Mouse (Mus musculus): ENCODE measurements around the gene Supt3.

The Supt3 gene

DNA sequence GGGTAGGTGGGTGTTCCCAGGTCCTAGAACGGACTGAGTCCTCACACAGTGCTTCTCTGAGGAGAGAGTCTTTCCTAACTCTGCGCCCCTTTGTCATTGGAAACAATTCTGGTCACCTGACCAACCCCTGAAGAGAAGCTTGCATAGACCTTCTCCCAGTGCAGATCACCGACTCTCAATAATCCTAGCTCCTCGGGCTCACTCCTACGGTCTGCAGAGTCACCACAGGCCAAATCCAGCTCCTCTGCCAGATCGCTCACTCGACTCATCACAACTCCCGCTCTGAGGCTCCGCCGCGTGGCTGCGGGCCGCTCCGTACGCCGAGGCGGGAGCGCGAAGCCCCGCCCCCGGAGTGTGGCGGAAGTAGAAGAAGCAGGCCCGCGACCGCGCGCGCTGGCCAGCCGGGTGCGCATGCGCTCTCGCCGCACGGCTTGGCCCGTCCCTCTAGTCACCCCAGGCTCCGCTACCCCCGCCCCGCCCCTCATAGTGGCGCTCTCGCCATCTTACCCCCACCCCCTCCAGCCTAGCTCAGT lies at the start of gene Supt3:
Supt3 (plus strand) TSS at position 415 of the 533 bp plus-strand sequence.
- in situ Hi-C loops (cut with MboI, MseI): loop anchor here (5.0 kb wide), 1 partner anchor 40 kb away; no protein-coding TSS in a partner anchor

DNA sequence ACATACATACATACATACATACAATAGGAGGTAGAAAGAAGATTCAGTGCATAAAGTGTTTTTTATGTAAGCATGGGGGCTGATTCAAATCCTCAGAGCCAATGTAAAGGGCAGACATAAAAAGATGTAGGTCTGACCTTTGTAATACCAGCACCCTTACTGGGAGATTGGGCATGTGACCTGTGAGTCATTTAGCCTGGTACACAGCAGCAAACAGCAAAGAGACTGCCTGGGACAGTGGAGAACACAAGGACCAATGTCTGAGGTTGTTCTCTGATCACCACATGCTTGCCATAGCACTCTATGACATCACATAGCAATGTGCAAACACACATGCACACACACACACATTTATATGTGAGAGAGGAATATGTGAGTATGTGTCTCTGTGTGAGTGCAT lies 49.3 kb upstream of the Supt3 start:
- in situ Hi-C loops (cut with MboI, MseI): no loop called here

DNA sequence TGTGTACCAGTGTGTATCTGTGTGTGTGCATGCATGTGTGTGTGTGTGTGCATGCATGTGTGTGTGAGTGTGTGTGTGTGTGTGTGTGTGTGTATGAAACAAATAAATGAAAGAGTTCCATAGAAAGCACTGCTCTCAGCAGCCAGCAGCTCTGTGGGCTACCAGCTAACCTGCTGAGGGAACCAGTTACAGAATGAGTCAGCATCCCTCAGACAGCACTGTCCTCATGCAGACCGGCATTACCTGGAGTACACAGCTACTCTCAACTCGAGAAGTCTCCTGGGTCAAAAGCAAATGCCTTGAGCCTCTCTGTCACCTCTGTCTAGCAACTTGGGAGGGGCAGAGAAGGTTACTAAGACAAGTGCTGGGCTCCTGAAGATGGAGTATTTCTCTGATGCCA lies 48.5 kb upstream of the Supt3 start:
- in situ Hi-C loops (cut with MboI, MseI): no loop called here

DNA sequence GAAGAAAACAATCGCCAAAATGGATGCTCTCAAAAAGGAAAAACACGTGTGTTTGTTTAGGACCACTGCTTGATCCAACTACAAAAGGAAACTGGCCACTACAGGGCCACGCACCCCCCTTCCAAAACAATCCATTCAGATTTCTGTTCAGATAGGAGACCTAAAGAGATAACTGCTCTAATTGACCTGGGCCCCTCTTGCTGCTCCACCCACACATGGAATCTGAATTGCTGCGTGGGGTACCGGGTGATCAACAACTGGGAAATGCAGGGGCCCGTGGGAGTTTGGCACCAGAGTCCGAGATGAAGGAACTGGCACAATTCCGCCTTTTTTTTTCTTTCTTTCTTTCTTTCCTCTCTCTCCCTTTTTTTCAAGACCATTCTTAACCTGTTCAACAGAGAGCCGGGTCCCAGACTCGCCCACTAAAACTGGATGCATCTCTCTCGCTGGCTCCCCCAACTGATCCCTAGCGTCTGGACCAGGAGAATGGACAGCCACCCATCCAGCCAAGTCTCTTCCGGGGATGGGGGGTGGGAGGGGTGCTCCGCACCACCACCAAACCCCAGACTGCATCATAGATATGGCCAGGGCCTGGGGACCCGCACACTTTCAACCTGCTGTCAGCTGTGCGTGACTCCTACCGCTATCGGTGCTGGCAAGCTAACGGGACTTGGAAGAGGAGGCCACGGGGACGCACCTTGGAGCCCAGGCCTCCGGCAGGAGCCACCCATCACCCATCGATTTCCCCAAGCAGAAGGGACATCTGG lies 43.2 kb upstream of the Supt3 start:
- in situ Hi-C loops (cut with MboI, MseI): loop anchor here (10.0 kb wide), 1 partner anchor 269 kb away; no protein-coding TSS in a partner anchor

DNA sequence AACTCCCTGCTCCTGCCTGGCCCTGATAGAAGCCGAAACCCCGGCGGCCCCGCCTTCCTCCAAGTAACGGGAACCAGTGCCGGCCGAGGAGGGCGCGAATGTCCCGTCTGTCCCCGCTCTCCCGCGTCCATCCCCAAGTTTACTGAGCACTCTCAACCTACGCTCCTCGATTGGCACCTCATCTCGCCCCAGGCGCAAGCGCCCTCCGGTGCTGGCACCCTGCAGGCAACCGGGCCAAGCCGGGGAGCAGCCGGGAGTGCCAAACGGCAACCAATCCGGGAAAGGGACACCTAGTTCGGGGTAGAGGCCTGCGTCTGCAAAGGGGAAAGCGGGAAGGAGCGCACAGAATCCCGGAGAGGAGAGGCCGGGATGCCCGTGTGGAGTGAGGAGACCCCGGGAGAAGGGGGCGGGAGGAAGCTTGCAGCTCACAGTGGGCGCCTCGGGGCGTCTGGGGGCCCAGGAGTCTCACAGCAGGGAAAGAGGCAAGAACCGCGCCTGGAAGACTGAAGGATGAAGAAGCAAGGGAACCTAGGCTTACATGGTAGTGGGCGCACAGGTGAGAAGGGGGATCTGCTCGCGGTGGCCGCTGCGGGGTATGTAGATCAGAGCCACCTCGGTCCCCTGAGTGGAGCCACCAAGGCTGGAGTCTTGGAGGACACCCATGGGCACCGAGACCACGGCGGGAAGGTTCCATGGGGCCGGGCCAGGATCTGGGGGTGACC lies 42.3 kb upstream of the Supt3 start:
- in situ Hi-C loops (cut with MboI, MseI): loop anchor here (5.0 to 10.0 kb wide), 2 partner anchors 43 to 270 kb away; partner anchors contain the start of gene Supt3

DNA sequence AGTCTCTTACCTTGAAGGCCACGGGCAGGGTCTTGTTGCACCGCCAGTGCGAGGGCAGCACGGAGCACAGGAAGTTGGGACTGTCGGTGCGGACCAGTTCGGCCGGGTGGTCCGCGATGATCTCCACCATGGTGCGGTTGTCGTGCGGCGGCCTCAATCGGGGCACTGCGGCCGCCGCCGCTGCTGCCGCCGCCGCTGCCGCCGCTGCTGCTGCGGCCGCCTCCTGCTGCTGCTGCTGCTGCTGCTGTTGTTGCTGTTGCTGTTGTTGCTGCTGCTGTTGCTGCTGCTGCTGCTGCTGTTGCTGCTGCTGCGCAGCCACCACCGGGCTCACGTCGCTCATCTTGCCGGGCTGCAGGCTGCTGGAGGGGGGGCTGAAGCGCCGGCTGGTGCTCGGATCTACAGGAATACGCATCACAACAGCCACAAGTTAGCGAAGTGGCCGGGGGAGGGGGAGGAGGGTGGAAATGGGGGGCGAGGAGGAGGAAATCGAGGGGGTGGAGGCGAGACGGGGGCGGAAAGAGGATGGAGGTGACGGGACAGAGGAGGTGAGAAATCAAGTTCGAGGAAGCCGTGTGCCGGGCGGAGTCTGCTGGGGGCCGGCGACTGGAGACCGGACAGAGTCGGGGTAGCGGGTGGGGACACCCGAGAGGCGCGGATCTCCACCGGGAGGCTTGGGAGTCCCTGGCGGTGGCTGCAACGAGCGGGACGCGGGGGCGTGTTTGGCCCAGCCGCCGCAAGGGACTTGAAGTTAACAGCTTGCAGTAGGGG lies 41.5 kb upstream of the Supt3 start:
- in situ Hi-C loops (cut with MboI, MseI): loop anchor here (5.0 to 10.0 kb wide), 2 partner anchors 42 to 271 kb away; partner anchors contain the start of gene Supt3

DNA sequence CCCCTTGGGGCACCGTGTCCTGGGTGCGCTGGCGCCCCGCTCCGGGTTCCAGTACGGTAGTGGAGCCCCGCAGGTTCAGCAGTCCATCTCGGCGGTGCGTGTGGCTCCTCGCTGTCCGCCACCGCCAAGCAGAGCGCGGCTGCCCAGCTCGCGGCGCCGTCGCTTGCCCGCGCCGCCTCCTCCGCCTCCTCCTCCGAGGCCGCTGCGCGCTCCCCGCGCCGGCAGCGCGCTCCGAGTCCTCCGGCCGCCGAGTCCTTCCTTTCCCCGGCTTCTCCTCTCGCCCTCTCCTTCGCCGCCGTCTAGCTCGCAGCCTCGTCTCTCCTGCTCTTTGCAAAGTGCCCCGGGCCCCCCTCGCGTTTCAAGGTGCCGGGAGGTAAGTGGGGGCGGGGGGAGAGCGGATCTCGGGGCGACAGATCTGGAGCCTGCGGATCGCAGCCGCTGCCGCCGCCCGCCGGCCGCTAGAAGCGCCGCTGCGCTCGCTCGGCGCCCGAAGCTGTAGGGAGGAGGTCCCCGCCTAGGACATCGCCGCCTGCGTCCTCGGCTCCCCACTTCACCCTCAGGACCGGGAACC lies 40.9 kb upstream of the Supt3 start:
- in situ Hi-C loops (cut with MboI, MseI): loop anchor here (5.0 to 10.0 kb wide), 2 partner anchors 41 to 271 kb away; partner anchors contain the start of gene Supt3

DNA sequence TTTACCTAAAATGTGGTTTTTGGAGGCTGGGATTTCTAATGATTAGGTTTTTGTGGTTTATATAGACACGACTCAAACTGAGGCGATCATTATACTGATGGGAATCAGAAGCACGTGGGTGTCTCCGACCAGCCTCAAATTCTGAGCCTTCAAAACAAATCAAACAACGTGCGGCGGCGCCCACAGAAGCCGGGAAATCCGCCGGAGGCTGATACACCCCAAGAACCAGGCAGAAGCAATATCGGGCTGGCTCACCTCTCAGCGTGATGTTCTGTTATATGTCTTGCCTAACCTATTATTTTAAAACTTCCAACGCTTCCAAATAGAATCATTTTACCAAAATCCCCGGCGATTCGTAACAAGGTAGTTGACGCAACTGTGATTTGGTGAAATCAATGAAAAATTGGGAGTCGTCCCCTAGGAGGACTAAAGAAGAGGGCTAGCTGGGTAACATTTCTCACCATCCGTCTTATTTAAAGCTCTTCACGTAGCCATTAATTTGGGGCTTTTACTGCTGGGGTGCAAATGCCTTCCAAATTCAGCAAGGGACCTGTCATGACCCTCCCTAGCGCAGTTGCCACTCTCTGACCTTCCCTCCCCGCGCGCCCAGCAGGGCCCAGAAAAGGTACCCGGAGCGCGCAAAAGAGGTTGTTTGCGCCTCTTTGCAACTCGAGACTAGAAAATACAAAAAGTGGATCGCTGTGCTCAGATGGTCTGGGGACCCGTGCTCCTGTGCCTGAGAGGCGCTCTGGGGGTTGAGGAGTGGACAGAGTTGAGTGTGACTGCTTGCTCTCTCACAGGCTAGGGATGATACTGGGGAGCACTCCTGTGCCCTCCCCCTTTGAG lies 39.5 kb upstream of the Supt3 start:
- in situ Hi-C loops (cut with MboI, MseI): loop anchor here (5.0 to 10.0 kb wide), 2 partner anchors 40 to 273 kb away; partner anchors contain the start of gene Supt3

DNA sequence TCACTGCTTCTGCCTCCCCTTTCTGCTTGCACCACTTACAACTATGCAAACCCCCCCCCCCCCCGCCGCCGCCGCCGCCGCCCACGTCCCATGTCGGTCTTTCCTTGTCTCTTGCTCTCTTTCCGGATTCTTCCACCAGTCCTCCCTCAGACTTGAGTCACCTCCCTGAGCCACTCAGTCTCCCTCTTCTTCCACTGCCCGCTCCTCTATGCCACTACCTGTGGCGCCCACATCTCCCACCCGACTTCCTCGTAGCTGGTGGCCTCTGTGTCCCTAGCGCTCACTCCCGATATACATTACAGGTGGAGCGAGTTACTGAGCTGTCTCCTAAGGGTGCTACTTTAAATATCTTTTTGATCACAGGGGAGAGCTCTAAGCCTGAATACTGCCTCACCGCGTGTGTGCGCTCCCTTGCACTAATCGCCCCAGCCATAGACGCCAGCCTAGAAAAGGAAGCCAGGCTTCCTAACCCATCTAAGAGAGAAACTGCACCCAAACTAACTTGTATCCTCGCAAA lies 38.8 kb upstream of the Supt3 start:
- in situ Hi-C loops (cut with MboI, MseI): loop anchor here (5.0 to 10.0 kb wide), 2 partner anchors 39 to 273 kb away; partner anchors contain the start of gene Supt3

DNA sequence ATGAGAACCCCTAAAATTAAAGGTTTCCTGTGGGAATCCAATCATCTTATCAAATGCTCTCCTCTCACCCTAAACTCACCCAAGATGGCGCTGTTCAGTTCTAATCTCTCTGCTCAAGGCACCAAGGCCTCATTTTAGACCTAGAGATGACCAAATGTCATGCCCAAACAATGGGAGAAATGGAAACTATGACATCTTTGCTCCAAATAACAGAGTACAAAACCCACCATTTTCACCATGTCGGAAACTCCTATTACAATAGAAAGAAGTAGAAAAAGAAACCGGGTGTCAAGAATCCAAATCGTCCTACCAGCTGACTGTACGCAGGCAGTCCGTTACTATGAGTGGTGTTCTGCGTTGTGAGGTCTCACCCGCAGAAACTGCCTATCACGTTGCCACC lies 34.7 kb upstream of the Supt3 start:
- in situ Hi-C loops (cut with MboI, MseI): no loop called here

DNA sequence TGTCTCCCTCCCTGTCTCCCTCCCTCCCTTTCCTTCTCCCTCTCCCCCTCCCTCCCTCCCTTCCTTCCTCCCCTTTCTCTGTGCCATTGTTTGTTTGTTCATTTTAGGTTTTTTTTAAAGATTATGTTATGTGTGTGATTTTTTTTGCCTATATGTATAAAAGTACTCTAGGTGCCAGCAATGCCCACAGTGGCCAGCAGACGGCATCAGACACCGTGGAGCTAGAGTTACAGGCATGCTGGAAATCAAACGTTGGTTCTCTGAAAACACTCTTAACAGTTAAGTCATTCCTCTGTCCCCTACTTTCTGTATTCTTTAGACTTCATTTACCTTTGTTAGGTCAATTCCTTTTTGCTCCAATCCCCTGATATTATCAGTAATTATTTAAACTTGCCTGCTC lies 33.2 kb upstream of the Supt3 start:
- in situ Hi-C loops (cut with MboI, MseI): no loop called here

DNA sequence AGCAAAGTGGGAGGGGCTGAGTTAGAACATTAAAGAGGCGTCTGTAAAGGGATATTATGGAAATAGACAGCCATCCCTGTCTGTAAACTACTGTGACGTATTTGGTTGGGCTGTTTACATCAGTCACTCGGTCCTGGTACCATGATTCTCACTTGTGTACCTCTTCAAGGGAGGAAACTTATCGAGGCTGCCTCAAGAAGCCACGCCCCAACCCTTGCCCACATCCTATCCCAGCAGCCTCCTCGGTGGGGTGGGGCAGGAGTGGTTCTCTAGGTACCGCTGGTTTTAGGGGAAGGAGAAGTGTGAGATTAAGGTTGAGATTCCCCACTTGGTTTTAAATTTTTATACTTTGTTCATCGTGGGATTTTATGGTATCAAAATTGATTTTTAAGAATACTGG lies 31.6 kb upstream of the Supt3 start:
- in situ Hi-C loops (cut with MboI, MseI): no loop called here

DNA sequence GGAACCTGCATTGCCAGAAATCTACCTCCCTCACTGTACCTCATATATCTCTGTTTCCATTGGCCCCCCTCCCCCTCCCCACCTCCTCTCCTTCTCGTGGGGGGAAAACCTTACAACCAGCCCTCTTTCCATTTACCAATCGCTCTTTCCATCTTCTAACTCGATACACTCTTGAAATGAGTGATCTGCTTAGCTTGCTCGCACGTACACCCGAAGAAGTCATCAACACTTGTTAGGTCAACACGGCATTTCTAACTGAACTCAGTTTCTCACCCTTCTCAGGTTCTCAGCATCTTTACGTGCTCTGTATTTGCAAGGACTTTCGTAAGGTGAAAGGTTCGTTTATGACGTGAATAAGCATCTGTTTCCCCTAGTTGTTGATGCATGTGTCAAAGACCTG lies 10.6 kb upstream of the Supt3 start:
- in situ Hi-C loops (cut with MboI, MseI): no loop called here

DNA sequence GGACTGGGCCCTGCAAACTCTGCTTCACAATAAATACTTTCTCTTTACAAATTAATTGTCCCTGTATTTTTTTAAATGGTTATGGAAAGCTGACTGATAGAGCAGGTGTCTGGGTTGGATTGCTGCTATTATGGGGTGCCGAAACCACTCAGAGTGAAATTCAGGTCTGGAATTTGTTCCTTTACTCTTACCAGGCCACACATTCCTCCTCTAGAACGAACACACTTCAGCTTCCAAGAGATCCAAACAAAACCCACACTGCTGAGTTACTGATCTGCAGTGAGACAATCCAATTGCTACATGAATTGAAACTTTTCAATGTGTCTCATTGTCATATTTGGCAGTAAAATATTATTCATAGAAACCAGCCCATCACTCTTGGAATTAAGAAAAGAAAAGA lies 10.0 kb upstream of the Supt3 start:
- in situ Hi-C loops (cut with MboI, MseI): no loop called here

DNA sequence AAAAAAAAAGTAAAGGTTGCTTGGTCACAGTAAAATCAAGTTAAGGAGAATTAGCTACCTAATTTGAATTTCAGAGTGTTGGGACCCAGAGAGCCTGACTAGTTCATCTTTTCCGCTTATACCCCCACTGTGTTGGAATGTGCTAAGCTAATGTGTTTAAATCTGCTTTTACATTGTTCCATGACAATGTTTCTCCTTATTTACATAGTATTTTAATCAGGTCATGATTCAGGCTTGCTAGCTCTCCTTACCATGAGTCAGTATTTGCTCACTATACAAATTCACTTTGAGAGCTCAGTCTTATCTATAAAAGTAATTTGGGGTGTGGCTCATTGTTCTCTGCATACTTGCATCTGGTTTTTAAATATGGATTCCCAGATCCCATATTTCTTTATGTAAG lies 9.6 kb upstream of the Supt3 start:
- in situ Hi-C loops (cut with MboI, MseI): no loop called here

DNA sequence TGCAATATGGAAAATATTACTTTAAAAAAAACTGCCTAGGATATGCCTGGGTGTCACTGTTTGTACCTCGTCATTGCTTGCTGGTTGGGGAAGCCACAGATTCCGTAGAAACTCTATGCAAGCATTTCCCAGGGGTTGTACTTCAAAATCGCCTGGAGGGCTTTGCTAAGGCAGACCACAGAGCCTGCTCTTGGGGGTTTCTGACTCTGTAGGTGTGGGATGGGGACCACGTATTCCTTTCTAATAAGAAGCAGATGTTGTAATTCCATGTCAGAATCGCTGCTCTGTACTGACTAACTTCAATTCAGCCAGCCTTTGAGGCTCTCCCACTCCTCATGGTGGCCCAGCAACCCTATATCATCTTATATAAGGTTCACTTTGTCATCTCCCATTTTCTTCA lies 8.4 kb upstream of the Supt3 start:
- in situ Hi-C loops (cut with MboI, MseI): no loop called here

DNA sequence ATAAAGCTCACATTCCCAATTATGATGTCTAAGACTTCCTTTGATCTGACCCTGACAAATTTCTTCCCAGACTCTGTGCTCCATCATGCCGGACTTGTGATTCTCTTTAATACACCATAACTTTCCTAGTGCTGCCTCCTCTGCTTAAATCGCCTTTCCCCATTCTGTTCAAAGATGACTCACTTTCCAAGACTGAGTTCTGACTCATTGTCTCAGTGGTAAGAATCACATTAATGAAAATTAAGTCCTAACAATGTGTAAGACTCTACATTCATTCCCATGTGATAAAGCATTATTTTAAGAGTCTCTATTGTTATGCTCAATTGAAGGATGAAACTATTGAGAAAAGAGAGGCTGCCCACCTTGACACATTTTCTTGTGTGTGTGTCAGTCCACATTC lies 6.1 kb upstream of the Supt3 start:
- in situ Hi-C loops (cut with MboI, MseI): no loop called here

DNA sequence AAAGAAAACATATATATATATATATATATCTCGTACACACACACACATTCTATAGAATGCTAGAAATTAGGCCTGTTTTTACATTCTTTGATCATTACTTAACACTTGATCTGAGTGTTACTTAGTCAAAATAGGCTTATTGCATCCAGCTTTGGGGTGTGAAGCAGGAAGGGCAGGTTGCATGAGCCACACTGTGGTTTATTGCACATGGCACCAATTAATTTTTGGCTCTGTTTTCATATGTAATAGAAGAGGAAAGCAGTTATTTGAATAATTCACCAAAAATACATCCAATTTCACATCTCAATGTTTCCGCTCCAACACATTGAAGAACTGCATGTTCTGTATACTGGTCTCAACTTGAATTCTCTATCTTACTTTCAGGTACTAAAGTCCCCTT lies 4.4 kb upstream of the Supt3 start:
- in situ Hi-C loops (cut with MboI, MseI): no loop called here

DNA sequence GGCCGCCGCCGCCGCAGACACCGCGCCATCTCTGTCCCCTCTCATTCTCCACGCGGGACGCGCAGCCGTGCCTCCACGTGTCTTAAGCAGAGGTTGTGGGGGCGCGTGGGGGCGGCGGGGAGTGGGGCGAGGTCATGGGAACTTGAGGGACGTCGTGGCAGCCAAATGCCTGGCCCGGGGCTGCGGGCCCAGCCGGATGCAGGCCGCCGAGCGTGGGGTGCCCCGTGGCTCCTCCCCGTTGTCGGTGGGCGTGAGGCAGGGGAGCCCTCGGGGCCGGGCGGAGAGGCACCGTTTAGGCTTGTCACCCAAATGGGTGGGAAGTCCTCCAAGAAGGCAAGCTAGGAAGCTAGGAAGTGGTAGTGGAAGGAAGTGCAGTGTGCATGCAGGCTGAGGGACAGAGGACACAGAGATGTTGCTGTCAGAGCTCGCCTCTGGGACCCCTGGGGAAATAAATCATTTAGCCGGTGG lies 419 bp downstream of the Supt3 start:
- in situ Hi-C loops (cut with MboI, MseI): loop anchor here (5.0 kb wide), 1 partner anchor 40 kb away; no protein-coding TSS in a partner anchor

DNA sequence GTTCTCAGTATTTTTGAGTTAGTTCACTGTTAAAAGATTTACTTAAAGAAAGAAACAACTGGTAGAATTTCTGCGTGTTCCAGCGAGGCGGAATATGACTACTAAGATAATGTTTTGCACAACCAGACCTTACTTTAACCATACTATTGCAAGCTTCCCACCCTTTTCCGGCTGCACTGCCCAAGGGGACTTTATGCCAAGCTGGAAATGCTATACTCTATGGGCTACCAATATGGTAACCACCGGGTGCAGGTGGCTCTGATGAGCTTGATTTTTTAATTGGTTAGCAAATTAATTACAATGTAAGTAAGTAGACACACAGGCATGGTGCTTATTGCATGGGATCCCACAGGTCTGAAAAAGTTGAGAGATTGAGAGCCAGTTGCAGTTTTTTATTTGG lies 1.2 kb downstream of the Supt3 start:
- in situ Hi-C loops (cut with MboI, MseI): loop anchor here (5.0 kb wide), 1 partner anchor 41 kb away; no protein-coding TSS in a partner anchor

Data from T-helper 2 cell (primary cell).